8 mouse cellular contexts compared by ENCODE assay signal in genomic region chr11:120581490-120582267, GRCm38 (mm10). TPM values are rescaled to one million over a fixed set of nuclear protein-coding genes. Genes with fewer than 3 reads are reported as not detected.
A peak's percentile ranks its signal among the peaks of the same experiment; 100 is the strongest.
DNase-seq lines count a peak whose midpoint lies in the region; ATAC-seq lines count a peak whose summit lies in the region.

Gene Arhgdia, minus strand, starts transcription at chr11:120581624.

- H3K4me3 ChIP-seq in intestine, embryonic 14.5 days (ENCODE audit: low read depth, low read length) = peak within 1 kb of the TSS; percentile 89

- peak; percentile 83 for DNase-seq in adipocyte (ENCODE audit: low spot score)
- peak; percentile 88 for DNase-seq in embryo, embryonic 10.5 days (ENCODE audit: low spot score)
- DNase-seq in gastrocnemius, postnatal 25 days = peak; percentile 88
- peak; percentile 93 for DNase-seq in intestine, embryonic 14.5 days (ENCODE audit: low spot score)
- DNase-seq in left cerebral cortex, postnatal 10 days (ENCODE audit: extremely low spot score in 1 of 2, low spot score in 2 of 2) = peak; percentile 84 to 94
- peak; percentile 90 for DNase-seq in right cerebral cortex, postnatal 14 days
- peak; percentile 88 for DNase-seq in urinary bladder, postnatal 25 days (ENCODE audit: low spot score)

- ATAC-seq in intestine, embryonic 14.5 days (replicated peaks; ENCODE audit: low FRiP score, low TSS enrichment, low read depth) = peak; percentile 42
- ATAC-seq in megakaryocyte progenitor cell, adult 5-6 weeks (replicated peaks; ENCODE audit: poor library complexity) = peak; percentile 50

- H3K9me3 ChIP-seq in intestine, embryonic 14.5 days (ENCODE audit: control insufficient read depth, low read length) = peaks cover 4% of the 10 kb centered on the region; the same call in 1 of the 2 replicates

- WGBS in intestine, embryonic 14.5 days = 4% methylated on average over 67 of the region's 75 CpGs

- peaks cover 19% of the 10 kb centered on the region for H3K4me1 ChIP-seq in intestine, embryonic 14.5 days (replicated peaks; ENCODE audit: control insufficient read depth, insufficient read depth, low read length)

- H3K9ac ChIP-seq in intestine, embryonic 14.5 days (ENCODE audit: low read length) = peak within 1 kb of the TSS; percentile 93

- H3K27me3 ChIP-seq in intestine, embryonic 14.5 days (replicated peaks; ENCODE audit: control insufficient read depth, insufficient read depth, low read length) = no peaks in the 10 kb centered on the region

- H3K4me2 ChIP-seq in intestine, embryonic 14.5 days (ENCODE audit: low read length) = peak within 1 kb of the TSS; percentile 97

- peak within 1 kb of the TSS; percentile 91 for H3K27ac ChIP-seq in intestine, embryonic 14.5 days (ENCODE audit: low read depth)

- intact Hi-C loops in left cerebral cortex, postnatal 10 days (cut with DNase I) = no loop called here

- peaks cover 57% of the 10 kb centered on the region for H3K36me3 ChIP-seq in intestine, embryonic 14.5 days (ENCODE audit: control insufficient read depth, insufficient read depth, low read length)

RNA-seq across cellular contexts. Expression of gene Arhgdia, which starts in this region (rescaled TPM):
- 10 to 100 TPM; 80.1 to 95.2 TPM for total RNA-seq in gastrocnemius, postnatal 25 days (2021)
- 627 and 633 TPM in 2 replicates for polyA plus RNA-seq in intestine, embryonic 14.5 days (2014; fragmentation: Nextera tagmentation; extraction: Ambion mirVana)
- 100 to 1,000 TPM; 406 to 417 TPM for total RNA-seq in left cerebral cortex, postnatal 10 days (2021)
- total RNA-seq in megakaryocyte progenitor cell, adult 5-6 weeks (2015) = 401 and 420 TPM in 2 replicates
- total RNA-seq in megakaryocyte progenitor cell, adult 5-6 weeks (2017) = 177 and 193 TPM in 2 replicates

Comparison
In these comparisons a context has a peak if more than half of its experiments do, and no peak if none do; other contexts are left out.
1. Peak in every context shown above with its lines: DNase-seq, ATAC-seq, H3K4me3 ChIP-seq and H3K27ac ChIP-seq.